In genomic region chr6:18369054-18369453, GRCm38 (mm10) we compare ENCODE assay signal across 22 mouse cellular contexts.
A peak's percentile ranks its signal among the peaks of the same experiment; 100 is the strongest.
DNase-seq lines count a peak whose midpoint lies in the region; ATAC-seq and TF ChIP-seq lines count a peak whose summit lies in the region.
"Had no signal": no experiment of that assay in that cellular context is flagged by ENCODE, and none has a peak within 500 bp of the region (broad histone marks: within the 10 kb centered on the region; RNA-seq: fewer than 3 reads in every experiment).

No protein-coding gene starts in this region.

- H3K27me3 ChIP-seq in forebrain, embryonic 14.5 days (replicated peaks; ENCODE audit: control insufficient read depth, insufficient read depth, low read length) = no peaks in the 10 kb centered on the region
- no peaks in the 10 kb centered on the region for H3K27me3 ChIP-seq in forebrain, embryonic 13.5 days
- no peaks in the 10 kb centered on the region for H3K27me3 ChIP-seq in CH12.LX (replicated peaks)
- H3K27me3 ChIP-seq in small intestine, adult 2 months (ENCODE audit: control insufficient read depth, insufficient read depth, low read length) = no peaks in the 10 kb centered on the region
- H3K27me3 ChIP-seq: hindbrain, embryonic 15.5 days; intestine, embryonic 15.5 days had no signal

- H3K36me3 ChIP-seq in forebrain, embryonic 14.5 days (ENCODE audit: control insufficient read depth, insufficient read depth, low read length) = peaks cover 20% of the 10 kb centered on the region
- peaks cover 6% of the 10 kb centered on the region for H3K36me3 ChIP-seq in forebrain, embryonic 13.5 days (ENCODE audit: poor library complexity, severe bottlenecking)
- no peaks in the 10 kb centered on the region for H3K36me3 ChIP-seq in CH12.LX (replicated peaks in 1 of 2; ENCODE audit: control insufficient read depth in 1 of 2, insufficient read depth in 1 of 2, low read length in 1 of 2)
- H3K36me3 ChIP-seq in small intestine, adult 2 months (ENCODE audit: control insufficient read depth, insufficient read depth, low read length) = no peaks in the 10 kb centered on the region
- H3K36me3 ChIP-seq: forebrain, embryonic 10.5 days; G1E; intestine, embryonic 15.5 days had no signal

- no peak for TF ChIP-seq RAD21 in CH12.LX (IDR thresholded peaks at IDR 0.05; ENCODE audit: low read depth, low read length)

- no peak overlapping the region for H3K27ac ChIP-seq in forebrain, embryonic 14.5 days (ENCODE audit: low read depth, low read length)
- no peak overlapping the region for H3K27ac ChIP-seq in forebrain, embryonic 13.5 days
- H3K27ac ChIP-seq in CH12.LX (ENCODE audit: insufficient read depth, low read depth) = no peak overlapping the region
- H3K27ac ChIP-seq in small intestine, adult 2 months (ENCODE audit: insufficient read depth, low read depth, low read length) = peak overlapping the region; percentile 57
- H3K27ac ChIP-seq: forebrain, embryonic 10.5 days; gastrocnemius, adult 2 months; hindbrain, embryonic 15.5 days; intestine, embryonic 15.5 days had no signal

- H3K9ac ChIP-seq in forebrain, embryonic 14.5 days (ENCODE audit: low read length) = no peak overlapping the region
- H3K9ac ChIP-seq in forebrain, embryonic 13.5 days = no peak overlapping the region
- no peak overlapping the region for H3K9ac ChIP-seq in CH12.LX (ENCODE audit: insufficient read depth, low read depth)
- H3K9ac ChIP-seq: hindbrain, embryonic 15.5 days; intestine, embryonic 15.5 days had no signal

- TF ChIP-seq EP300 in CH12.LX (IDR thresholded peaks at IDR 0.05; ENCODE audit: low read length) = no peak

- in situ Hi-C loops in CH12.LX (cut with MboI; ENCODE audit: low pct_ligation_motif_present, low pct_unique_long_range_greater_than_20kb, low sequenced_read_pairs) = loop anchor here (25.0 kb wide), 2 partner anchors 282 to 457 kb away; no protein-coding TSS in a partner anchor

- TF ChIP-seq POLR2A in CH12.LX (IDR thresholded peaks at IDR 0.05; ENCODE audit: low read depth, low read length) = no peak
- TF ChIP-seq POLR2A in small intestine, adult 2 months (IDR thresholded peaks at IDR 0.05; ENCODE audit: low read depth, low read length) = no peak

- peak; percentile 6 to 22 for DNase-seq in cerebellum, postnatal 10 days
- no peak for DNase-seq in cerebellum, postnatal 36 days
- DNase-seq in forebrain, embryonic 14.5 days (ENCODE audit: low spot score) = peak; percentile 38
- no peak for DNase-seq in CH12.LX (ENCODE audit: extremely low read depth)
- DNase-seq in spleen, postnatal 14 days (ENCODE audit: low spot score in 2 of 2) = no peak
- DNase-seq: adrenal gland, adult 2 months; adrenal gland, postnatal 14 days; cerebellum, adult 11-12 months; cerebellum, adult 9-10 months; gastrocnemius, adult 2 months; gastrocnemius, postnatal 14 days; heart, adult 11 months; heart, postnatal 4 days; kidney, adult 11 months had no signal

- 43% methylated on average over 3 of the region's 3 CpGs for WGBS in forebrain, embryonic 14.5 days
- WGBS in forebrain, embryonic 13.5 days = 41% methylated on average over 3 of the region's 3 CpGs
- 39% methylated on average over 3 of the region's 3 CpGs for WGBS in small intestine, adult 2 months

- no peaks in the 10 kb centered on the region for H3K9me3 ChIP-seq in forebrain, embryonic 14.5 days (replicated peaks; ENCODE audit: control insufficient read depth, low read length)
- no peaks in the 10 kb centered on the region for H3K9me3 ChIP-seq in forebrain, embryonic 13.5 days (replicated peaks)
- H3K9me3 ChIP-seq in CH12.LX (replicated peaks; ENCODE audit: low read length) = no peaks in the 10 kb centered on the region
- H3K9me3 ChIP-seq: forebrain, embryonic 10.5 days; G1E; hindbrain, embryonic 15.5 days; intestine, embryonic 15.5 days had no signal

- no peak overlapping the region for H3K4me3 ChIP-seq in forebrain, embryonic 14.5 days (ENCODE audit: low read depth, low read length)
- H3K4me3 ChIP-seq in forebrain, embryonic 13.5 days = no peak overlapping the region
- H3K4me3 ChIP-seq in CH12.LX (replicated peaks in 1 of 3; ENCODE audit: low read depth in 2 of 3, low read length in 2 of 3, poor library complexity in 1 of 3) = no peak overlapping the region
- no peak overlapping the region for H3K4me3 ChIP-seq in small intestine, adult 2 months (ENCODE audit: low read depth, low read length)
- H3K4me3 ChIP-seq: forebrain, embryonic 10.5 days; gastrocnemius, adult 2 months; hindbrain, embryonic 15.5 days; intestine, embryonic 15.5 days had no signal

- no peaks in the 10 kb centered on the region for H3K4me1 ChIP-seq in forebrain, embryonic 14.5 days (ENCODE audit: control insufficient read depth, insufficient read depth, low read length)
- peaks cover 3% of the 10 kb centered on the region; the same call in 1 of the 2 replicates for H3K4me1 ChIP-seq in forebrain, embryonic 13.5 days
- H3K4me1 ChIP-seq in CH12.LX (ENCODE audit: control insufficient read depth in 1 of 2, insufficient read depth in 2 of 2) = peaks cover 7 to 33% of the 10 kb centered on the region in 2 experiments; a peak in 3 of 4 replicates
- H3K4me1 ChIP-seq in small intestine, adult 2 months (ENCODE audit: control insufficient read depth, insufficient read depth, insufficient read length, low read length) = peaks cover 11% of the 10 kb centered on the region; the same call in 1 of the 2 replicates
- H3K4me1 ChIP-seq: hindbrain, embryonic 15.5 days; intestine, embryonic 15.5 days had no signal

- no peak overlapping the region for H3K4me2 ChIP-seq in forebrain, embryonic 14.5 days (ENCODE audit: low read length)
- H3K4me2 ChIP-seq in forebrain, embryonic 13.5 days = no peak overlapping the region
- H3K4me2 ChIP-seq in CH12.LX (ENCODE audit: insufficient read depth, low read depth, poor library complexity, severe bottlenecking) = no peak overlapping the region
- H3K4me2 ChIP-seq: heart, embryonic 11.5 days; hindbrain, embryonic 15.5 days; intestine, embryonic 15.5 days had no signal

- no peaks in the 10 kb centered on the region for H3K79me2 ChIP-seq in CH12.LX (replicated peaks; ENCODE audit: control insufficient read depth, extremely low read depth, insufficient read depth, poor library complexity, severe bottlenecking)

- no peak for TF ChIP-seq CTCF in CH12.LX (conservative IDR thresholded peaks at IDR 0.05 in 1 of 2, IDR thresholded peaks at IDR 0.05 in 1 of 2; ENCODE audit: low read depth in 2 of 2, low read length in 2 of 2)
- TF ChIP-seq CTCF in small intestine, adult 2 months (IDR thresholded peaks at IDR 0.05; ENCODE audit: extremely low read depth, insufficient read length, insufficient replicate concordance, low read depth, low read length) = no peak

- dilution Hi-C loops in CH12.LX (cut with MboI; ENCODE audit: extremely low pct_ligation_motif_present, extremely low pct_unique_long_range_greater_than_20kb, low sequenced_read_pairs) = no loop called here

- ATAC-seq in forebrain, embryonic 14.5 days = no peak
- ATAC-seq in forebrain, embryonic 13.5 days = no peak
- ATAC-seq: forebrain, embryonic 16.5 days; intestine, embryonic 15.5 days had no signal

TF ChIP-seq in CH12.LX, 34 proteins besides CTCF, POLR2A, EP300 and RAD21:
- TF ChIP-seq E2F4 (IDR thresholded peaks at IDR 0.05; ENCODE audit: insufficient replicate concordance, low read depth, low read length) (no peak), SMC3 (IDR thresholded peaks at IDR 0.05; ENCODE audit: low read depth, low read length) (no peak), ZKSCAN1 (IDR thresholded peaks at IDR 0.05; ENCODE audit: borderline replicate concordance, low read depth, low read length) (no peak), ZNF384 (IDR thresholded peaks at IDR 0.05; ENCODE audit: low read depth, low read length) (peak; percentile 57; the same call in 1 of the 2 replicates), ETS1 (conservative IDR thresholded peaks at IDR 0.05; ENCODE audit: low read depth, low read length) (no peak)

Comparison
In these comparisons a context has a peak if more than half of its experiments do, and no peak if none do; other contexts are left out.
1. DNase-seq: peak in cerebellum, postnatal 10 days (2 of 2) and forebrain, embryonic 14.5 days (single experiment); none in cerebellum, postnatal 36 days (0 of 2), CH12.LX (single experiment) and spleen, postnatal 14 days (0 of 2).